Comparison of ENCODE assay signal across 7 mouse cellular contexts in the genomic region with DNA sequence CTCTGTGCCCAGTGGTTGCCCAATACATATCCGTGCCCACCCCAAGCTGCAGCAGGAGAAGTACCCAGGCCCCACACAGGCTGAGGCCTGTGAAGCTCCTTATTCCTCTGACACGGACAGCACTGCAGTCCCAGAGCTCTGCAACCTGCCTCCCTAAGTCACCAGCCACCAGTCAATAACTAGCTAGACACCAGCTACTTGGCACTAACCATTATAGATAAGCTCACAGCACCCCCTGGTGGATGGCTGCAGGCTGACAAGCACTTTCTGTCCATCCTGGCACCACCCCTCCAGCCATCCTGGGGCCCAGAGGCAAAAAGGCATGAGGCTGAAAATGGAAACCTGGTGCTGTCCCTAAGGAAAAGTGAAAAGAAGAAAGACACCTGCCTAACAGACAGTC. TPM values are rescaled to one million over a fixed set of nuclear protein-coding genes. Genes with fewer than 3 reads are reported as not detected.
DNase-seq lines count a peak whose midpoint lies in the region; ATAC-seq lines count a peak whose summit lies in the region.

No protein-coding gene starts in this region.

- WGBS in intestine, embryonic 15.5 days = 39% methylated on average over 2 of the region's 2 CpGs
- WGBS in midbrain, embryonic 14.5 days = 32% methylated on average over 2 of the region's 2 CpGs

- no peaks in the 10 kb centered on the region for H3K4me1 ChIP-seq in intestine, embryonic 15.5 days (replicated peaks)
- H3K4me1 ChIP-seq in midbrain, embryonic 14.5 days (ENCODE audit: control insufficient read depth, insufficient read depth, low read length) = peaks cover 8% of the 10 kb centered on the region; the same call in 1 of the 2 replicates

- peak; percentile 86 to 96 for DNase-seq in adrenal gland, adult (ENCODE audit: inconsistent age in 2 of 2, low spot score in 1 of 2)
- peak; percentile 97 to 98 for DNase-seq in cerebellum, postnatal 25 days
- peak; percentile 92 to 93 for DNase-seq in frontal cortex, postnatal 36 days (ENCODE audit: low spot score in 2 of 2)
- peak; percentile 40 to 94 for DNase-seq in left cerebral cortex, adult 9 months (ENCODE audit: low spot score in 2 of 2)
- peak; percentile 95 for DNase-seq in midbrain, embryonic 14.5 days
- peak; percentile 55 for DNase-seq in spleen, adult 12 weeks (ENCODE audit: low spot score)

- H3K9ac ChIP-seq in intestine, embryonic 15.5 days = no peak overlapping the region
- H3K9ac ChIP-seq in midbrain, embryonic 14.5 days (replicated peaks; ENCODE audit: low read length) = no peak overlapping the region

- H3K27ac ChIP-seq in intestine, embryonic 15.5 days = no peak overlapping the region
- no peak overlapping the region for H3K27ac ChIP-seq in midbrain, embryonic 14.5 days (replicated peaks; ENCODE audit: low read depth, low read length)

- no peaks in the 10 kb centered on the region for H3K27me3 ChIP-seq in intestine, embryonic 15.5 days (replicated peaks)
- no peaks in the 10 kb centered on the region for H3K27me3 ChIP-seq in midbrain, embryonic 14.5 days (ENCODE audit: control insufficient read depth, insufficient read depth, low read length)

- peak; percentile 53; the same call in 1 of the 2 replicates for ATAC-seq in intestine, embryonic 15.5 days
- ATAC-seq in midbrain, embryonic 14.5 days (ENCODE audit: low FRiP score, low TSS enrichment) = peak; percentile 34; the same call in 1 of the 2 replicates

- H3K36me3 ChIP-seq in intestine, embryonic 15.5 days = no peaks in the 10 kb centered on the region
- H3K36me3 ChIP-seq in midbrain, embryonic 14.5 days (ENCODE audit: control insufficient read depth, insufficient read depth, low read length) = no peaks in the 10 kb centered on the region

- no peak overlapping the region for H3K4me3 ChIP-seq in intestine, embryonic 15.5 days (replicated peaks)
- no peak overlapping the region for H3K4me3 ChIP-seq in midbrain, embryonic 14.5 days (replicated peaks; ENCODE audit: low read depth, low read length)

- H3K9me3 ChIP-seq in intestine, embryonic 15.5 days = no peaks in the 10 kb centered on the region
- H3K9me3 ChIP-seq in midbrain, embryonic 14.5 days (ENCODE audit: control insufficient read depth, low read length) = no peaks in the 10 kb centered on the region

- no peak overlapping the region for H3K4me2 ChIP-seq in intestine, embryonic 15.5 days (replicated peaks)
- no peak overlapping the region for H3K4me2 ChIP-seq in midbrain, embryonic 14.5 days (ENCODE audit: low read length)

RNA-seq across cellular contexts. Expression of a gene that starts 28.6 kb away (rescaled TPM):
- 2.7 and 2.8 TPM in 2 replicates for polyA plus RNA-seq in intestine, embryonic 15.5 days (2015; fragmentation: Nextera tagmentation; extraction: Ambion mirVana)
- polyA plus RNA-seq in midbrain, embryonic 14.5 days (2014; fragmentation: Nextera tagmentation; extraction: Ambion mirVana) = 12.5 and 15.5 TPM in 2 replicates

RNA-seq across cellular contexts. Expression of a gene that starts 48.1 kb away (rescaled TPM):
- polyA plus RNA-seq in intestine, embryonic 15.5 days (2015; fragmentation: Nextera tagmentation; extraction: Ambion mirVana) = not detected in 2 replicates
- 1.4 and 2.6 TPM in 2 replicates for polyA plus RNA-seq in midbrain, embryonic 14.5 days (2014; fragmentation: Nextera tagmentation; extraction: Ambion mirVana)

RNA-seq across cellular contexts. Expression of a gene that starts 49.8 kb away (rescaled TPM):
- polyA plus RNA-seq in intestine, embryonic 15.5 days (2015; fragmentation: Nextera tagmentation; extraction: Ambion mirVana) = 62.4 and 66.0 TPM in 2 replicates
- 47.0 and 51.2 TPM in 2 replicates for polyA plus RNA-seq in midbrain, embryonic 14.5 days (2014; fragmentation: Nextera tagmentation; extraction: Ambion mirVana)
